Mouse (Mus musculus) intestine, embryonic 14.5 days (tissue): ENCODE measurements around the gene Mettl16. TPM values are rescaled to one million over a fixed set of nuclear protein-coding genes. Genes with fewer than 3 reads are reported as not detected.

Source experiments
- ATAC-seq: fragments of 200-750 bp; cut with Nextera tagmentation; replicated peaks from 2 replicates; pipeline ENCODE4 v1.8.0; 2017; ENCODE audit warnings: low read depth, moderate number of reproducible peaks, moderate TSS enrichment, moderate library complexity; ENCODE audit not compliant: low FRiP score, low TSS enrichment
- DNase-seq: peaks from one replicate; pipeline ENCODE4 v3.0.0-alpha.2; 2018; ENCODE audit warnings: low spot score
- H3K27ac ChIP-seq: fragments of 300-500 bp; sonication (generic); 2 replicates; pipeline ENCODE4 v1.5.1; 2014; ENCODE audit warnings: low read depth, mild to moderate bottlenecking, control low read depth
- H3K27me3 ChIP-seq: fragments of 300-500 bp; sonication (generic); replicated peaks from 2 replicates; pipeline ENCODE4 v1.6.1; 2014; ENCODE audit warnings: low read length, control low read depth; ENCODE audit not compliant: control insufficient read depth, insufficient read depth
- H3K36me3 ChIP-seq: fragments of 300-500 bp; sonication (generic); 2 replicates; pipeline ENCODE4 v1.6.1; 2014; ENCODE audit warnings: low read length, control low read depth; ENCODE audit not compliant: control insufficient read depth, insufficient read depth
- H3K4me1 ChIP-seq: fragments of 300-500 bp; sonication (generic); replicated peaks from 2 replicates; pipeline ENCODE4 v1.6.1; 2014; ENCODE audit warnings: low read length, control low read depth, mixed read lengths; ENCODE audit not compliant: control insufficient read depth, insufficient read depth
- H3K4me2 ChIP-seq: fragments of 300-500 bp; sonication (generic); 2 replicates; pipeline ENCODE4 v1.6.1; 2014; ENCODE audit warnings: low read length
- H3K4me3 ChIP-seq: fragments of 300-500 bp; sonication (generic); 2 replicates; pipeline ENCODE4 v1.5.1; 2014; ENCODE audit warnings: low read depth, low read length, control low read depth, mixed read lengths
- H3K9ac ChIP-seq: fragments of 300-500 bp; sonication (generic); 2 replicates; pipeline ENCODE4 v1.6.1; 2014; ENCODE audit warnings: mild to moderate bottlenecking, low read length
- H3K9me3 ChIP-seq: fragments of 300-500 bp; sonication (generic); 2 replicates; pipeline ENCODE4 v1.6.1; 2016; ENCODE audit warnings: low read length, control low read depth; ENCODE audit not compliant: control insufficient read depth
- WGBS: fragments of 180-500 bp; shearing (Covaris S2); extraction: QIAGEN DNeasy Blood & Tissue Kit; methylation state at CpG from one replicate; pipeline ENCODE4 v1.1.7; 2014; 5-methylcytosine and 5-hydroxymethylcytosine counted together
- microRNA-seq: library from miRNA; unstranded; fragments of <30 nt; microRNA quantifications from one replicate; pipeline ENCODE4, GENCODE M21; 2016
- polyA plus RNA-seq: library from polyadenylated mRNA; unstranded; fragments of >200 nt; fragmentation: Nextera tagmentation; extraction: Ambion mirVana; gene quantifications from 2 replicates; pipeline ENCODE4 v1.2.1, GENCODE M21; 2014

Gene Mettl16
- polyA plus RNA-seq, 1 experiment from 2014 or later, result 31.9 TPM

DNA sequence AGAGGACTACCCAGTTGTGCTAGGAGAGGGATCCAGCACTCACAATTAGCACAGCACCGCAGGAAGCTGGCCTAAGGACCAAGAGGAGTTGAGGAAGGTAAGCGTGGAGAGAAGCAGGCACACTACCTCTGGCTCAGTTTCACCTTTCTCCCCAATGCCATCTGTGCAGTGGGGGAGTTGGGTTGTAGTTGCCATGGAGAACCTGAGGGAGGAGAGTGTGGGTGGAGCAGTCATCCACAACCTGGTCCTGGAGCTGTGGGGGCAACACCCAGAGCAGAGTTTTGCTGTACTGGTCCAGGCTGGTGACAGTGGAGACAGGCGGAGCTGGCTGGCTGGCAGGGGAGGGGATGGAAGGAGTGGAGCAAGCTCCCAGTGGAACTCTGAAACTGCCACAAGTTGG, 104.0 kb downstream of the Mettl16 start:
- DNase-seq, result no peak
- no peak overlapping the region for H3K4me2 ChIP-seq
- H3K27ac ChIP-seq, result no peak overlapping the region
- H3K27me3 ChIP-seq, result no peaks in the 10 kb centered on the region
- H3K9me3 ChIP-seq, result no peaks in the 10 kb centered on the region
- H3K4me3 ChIP-seq, result no peak overlapping the region
- H3K36me3 ChIP-seq, result no peaks in the 10 kb centered on the region
- WGBS, result 55% methylated on average over 3 of the region's 3 CpGs
- no peak for ATAC-seq
- H3K9ac ChIP-seq, result no peak overlapping the region
- H3K4me1 ChIP-seq, result peaks cover 10% of the 10 kb centered on the region; the same call in 1 of the 2 replicates

- ATAC-seq (peak; percentile 87), DNase-seq (peak; percentile 65)
- Histone ChIP-seq H3K36me3 (no peaks in the 10 kb centered on the region), H3K9me3 (no peaks in the 10 kb centered on the region), H3K4me2 (peak overlapping the region; percentile 31), H3K9ac (no peak overlapping the region), H3K4me3 (no peak overlapping the region), H3K27ac (no peak overlapping the region), H3K27me3 (no peaks in the 10 kb centered on the region), H3K4me1 (peaks cover 12% of the 10 kb centered on the region; the same call in 1 of the 2 replicates)
- 2% methylated on average over 9 of the region's 9 CpGs for WGBS
Measured at GRCm38 (mm10) chr11:74876801-74877200, 106.2 kb downstream of the Mettl16 start.

Small RNA genes lying within 50 kb of the gene (microRNA-seq; reads per million reads assigned to microRNA genes)
- 0.59 reads per million for gene Mir6926

Other genes with a start within 250 kb of the Mettl16 start
- gene Rap1gap2, start 159.9 kb upstream of the Mettl16 start, polyA plus RNA-seq, result 7.7 and 11.6 TPM in 2 replicates
- 0.56 and 0.74 TPM in 2 replicates for gene Ccdc92b, start 151.2 kb upstream of the Mettl16 start, polyA plus RNA-seq
- 38.7 and 47.0 TPM in 2 replicates for gene Cluh, start 121.3 kb upstream of the Mettl16 start, polyA plus RNA-seq
- gene Pafah1b1, start 46.2 kb upstream of the Mettl16 start, polyA plus RNA-seq, result 58.7 and 61.8 TPM in 2 replicates
- 4.4 and 5.5 TPM in 2 replicates for gene Mnt, start 60.1 kb downstream of the Mettl16 start, polyA plus RNA-seq
- 6.2 and 6.7 TPM in 2 replicates for gene Sgsm2, start 126.2 kb downstream of the Mettl16 start, polyA plus RNA-seq
- gene Tsr1, start 127.2 kb downstream of the Mettl16 start, polyA plus RNA-seq, result 64.3 and 65.9 TPM in 2 replicates
- 15.3 and 15.7 TPM in 2 replicates for gene Smg6, start 155.0 kb downstream of the Mettl16 start, polyA plus RNA-seq
- gene Srr, start 155.1 kb downstream of the Mettl16 start, polyA plus RNA-seq, result 17.2 and 19.6 TPM in 2 replicates